Mouse (Mus musculus) kidney, embryonic 16.5 days (tissue): Measurements from ENCODE around the gene Fam193a. TPM values are rescaled to one million over a fixed set of nuclear protein-coding genes. Genes with fewer than 3 reads are reported as not detected.

Source experiments
- polyA plus RNA-seq: library from polyadenylated mRNA; unstranded; fragments of >200 nt; fragmentation: Nextera tagmentation; extraction: Ambion mirVana; gene quantifications from 2 replicates; pipeline ENCODE4 v1.2.1, GENCODE M21; 2015

The Fam193a gene
- polyA plus RNA-seq, 1 experiment from 2014 or later = 10.1 TPM

Other genes starting within 250 kb of the Fam193a start
- 0.45 and 1.2 TPM in 2 replicates for gene Poln, start 200.5 kb upstream of the Fam193a start, polyA plus RNA-seq
- gene Haus3, start 200.4 kb upstream of the Fam193a start, polyA plus RNA-seq = 33.7 and 36.0 TPM in 2 replicates
- gene Mxd4, start 182.2 kb upstream of the Fam193a start, polyA plus RNA-seq = 50.2 and 50.9 TPM in 2 replicates
- 0.21 and 0.34 TPM in 2 replicates for gene Zfyve28, start 81.5 kb upstream of the Fam193a start, polyA plus RNA-seq
- gene Cfap99, start 81.3 kb upstream of the Fam193a start, polyA plus RNA-seq = not detected in 2 replicates
- 192 and 196 TPM in 2 replicates for gene Rnf4, start 33.6 kb upstream of the Fam193a start, polyA plus RNA-seq
- gene Tnip2, start 144.1 kb downstream of the Fam193a start, polyA plus RNA-seq = 22.6 and 25.0 TPM in 2 replicates
- gene Sh3bp2, start 155.9 kb downstream of the Fam193a start, polyA plus RNA-seq = 5.6 and 9.5 TPM in 2 replicates
- 217 and 219 TPM in 2 replicates for gene Add1, start 203.7 kb downstream of the Fam193a start, polyA plus RNA-seq